Mouse (Mus musculus) cerebellum, adult 2 months (tissue): ENCODE measurements around the gene Uts2.
A peak's percentile ranks its signal among the peaks of the same experiment; 100 is the strongest.

Experiments
- CTCF ChIP-seq: fragments of 200-500 bp; IDR thresholded peaks from 2 replicates; pipeline ENCODE4 v1.5.1; 2011; ENCODE audit warnings: low read depth, mild to moderate bottlenecking, control low read depth, low read length, moderate library complexity, borderline replicate concordance; ENCODE audit not compliant: insufficient read depth
- POLR2A ChIP-seq: fragments of 200-500 bp; IDR thresholded peaks from 2 replicates; pipeline ENCODE4 v1.6.1; 2011; ENCODE audit warnings: low read length, control low read depth, borderline replicate concordance; ENCODE audit not compliant: insufficient read depth

- no peak for TF ChIP-seq POLR2A
- TF ChIP-seq CTCF, result peak; percentile 36; the same call in 1 of the 2 replicates
These were observed 31.3 kb upstream of the Uts2 start for GRCm38 (mm10) chr4:150965555-150965951.
